Mouse (Mus musculus) CH12.LX (cell line): ENCODE data around the gene Nudt22. TPM values are rescaled to one million over a fixed set of nuclear protein-coding genes. Genes with fewer than 3 reads are reported as not detected.

Experiments
- DNase-seq: peaks from one replicate; pipeline ENCODE4 v3.0.0-alpha.2; 2013; ENCODE audit errors: extremely low read depth
- H3K27ac ChIP-seq: 2 replicates; pipeline ENCODE4 v1.5.1; 2012; ENCODE audit warnings: low read depth, mild to moderate bottlenecking, control low read depth, moderate library complexity; ENCODE audit not compliant: insufficient read depth
- H3K27me3 ChIP-seq: replicated peaks from 2 replicates; pipeline ENCODE3; 2012; ENCODE audit warnings: inconsistent platforms
- H3K36me3 ChIP-seq, 2 experiments: replicated peaks in 1 of 2; 2 replicates each; pipeline versions ENCODE3 to v1.6.1; 2012; ENCODE audit warnings: inconsistent platforms in 1 of 2, low read length in 1 of 2, mild to moderate bottlenecking in 1 of 2, mixed read lengths in 1 of 2, moderate library complexity in 1 of 2; ENCODE audit not compliant: control insufficient read depth in 1 of 2, insufficient read depth in 1 of 2
- H3K4me1 ChIP-seq, 2 experiments: 2 replicates each; pipeline ENCODE4 v1.6.1; 2012; ENCODE audit warnings: inconsistent platforms in 1 of 2, moderate library complexity in 1 of 2; ENCODE audit not compliant: insufficient read depth in 2 of 2, control insufficient read depth in 1 of 2
- H3K4me2 ChIP-seq: 2 replicates; pipeline ENCODE4 v1.6.1; 2012; ENCODE audit warnings: low read depth, mild to moderate bottlenecking, control low read depth; ENCODE audit not compliant: poor library complexity, insufficient read depth, severe bottlenecking
- H3K4me3 ChIP-seq, 3 experiments: fragments of 150-350 bp in 1 of 3; sonication (generic) in 1 of 3; replicated peaks in 1 of 3; 2 replicates each; pipeline versions ENCODE3 to v1.5.1; 2011 to 2012; ENCODE audit warnings: low read depth in 2 of 3, low read length in 2 of 3, mild to moderate bottlenecking in 2 of 3, moderate library complexity in 2 of 3, control low read depth in 1 of 3, improper control_type of control experiment in 1 of 3, inconsistent platforms in 1 of 3, mixed read lengths in 1 of 3; ENCODE audit not compliant: poor library complexity in 1 of 3
- H3K79me2 ChIP-seq: replicated peaks from 2 replicates; pipeline ENCODE4 v1.6.1; 2012; ENCODE audit warnings: mild to moderate bottlenecking, moderate library complexity; ENCODE audit not compliant: control insufficient read depth, poor library complexity, insufficient read depth, severe bottlenecking; ENCODE audit errors: extremely low read depth
- H3K9ac ChIP-seq: 2 replicates; pipeline ENCODE4 v1.6.1; 2012; ENCODE audit warnings: low read depth, mild to moderate bottlenecking, control low read depth, moderate library complexity; ENCODE audit not compliant: insufficient read depth
- H3K9me3 ChIP-seq: replicated peaks from 2 replicates; pipeline ENCODE3; 2012; ENCODE audit warnings: low read length, inconsistent platforms, mixed read lengths
- BHLHE40 ChIP-seq: IDR thresholded peaks from 2 replicates; pipeline ENCODE4 v1.6.1; 2011; ENCODE audit warnings: mild to moderate bottlenecking, low read depth, low read length, improper control_type of control experiment
- CHD1 ChIP-seq: IDR thresholded peaks from 2 replicates; pipeline ENCODE4 v1.6.1; 2012; ENCODE audit warnings: low read depth, low read length, improper control_type of control experiment, inconsistent platforms
- GABPA ChIP-seq: IDR thresholded peaks from 2 replicates; pipeline ENCODE4 v1.6.1; 2012; ENCODE audit warnings: low read depth, low read length, improper control_type of control experiment, inconsistent platforms; ENCODE audit not compliant: insufficient replicate concordance
- HCFC1 ChIP-seq: IDR thresholded peaks from 2 replicates; pipeline ENCODE4 v1.6.1; 2012; ENCODE audit warnings: low read depth, mild to moderate bottlenecking, inconsistent platforms, low read length, improper control_type of control experiment
- JUN ChIP-seq: IDR thresholded peaks from 2 replicates; pipeline ENCODE4 v1.6.1; 2011; ENCODE audit warnings: low read depth, mild to moderate bottlenecking, low read length, improper control_type of control experiment, moderate library complexity; ENCODE audit not compliant: insufficient read depth
- KAT2A ChIP-seq: IDR thresholded peaks from 2 replicates; pipeline ENCODE4 v1.6.1; 2012; ENCODE audit warnings: low read length, improper control_type of control experiment, inconsistent platforms; ENCODE audit not compliant: insufficient replicate concordance
- MAX ChIP-seq: IDR thresholded peaks from 2 replicates; pipeline ENCODE4 v1.6.1; 2011; ENCODE audit warnings: low read length, improper control_type of control experiment
- MAZ ChIP-seq: IDR thresholded peaks from 2 replicates; pipeline ENCODE4 v1.6.1; 2012; ENCODE audit warnings: low read depth, mild to moderate bottlenecking, inconsistent platforms, low read length, improper control_type of control experiment, moderate library complexity
- MEF2A ChIP-seq: IDR thresholded peaks from 2 replicates; pipeline ENCODE4 v1.6.1; 2014; ENCODE audit warnings: low read depth, mild to moderate bottlenecking, inconsistent platforms, low read length, improper control_type of control experiment, borderline replicate concordance
- PAX5 ChIP-seq: IDR thresholded peaks from 2 replicates; pipeline ENCODE4 v1.6.1; 2012; ENCODE audit warnings: low read length, inconsistent platforms, mixed read lengths
- RAD21 ChIP-seq: IDR thresholded peaks from 2 replicates; pipeline ENCODE4 v1.6.1; 2011; ENCODE audit warnings: low read depth, mild to moderate bottlenecking, low read length, improper control_type of control experiment, moderate library complexity
- RCOR1 ChIP-seq: conservative IDR thresholded peaks from 2 replicates; pipeline ENCODE4 v1.6.1; 2012; ENCODE audit warnings: low read depth, mild to moderate bottlenecking, inconsistent platforms, low read length, improper control_type of control experiment
- TBP ChIP-seq: conservative IDR thresholded peaks from 2 replicates; pipeline ENCODE4 v1.6.1; 2011; ENCODE audit warnings: low read depth, low read length, improper control_type of control experiment
- TCF12 ChIP-seq: IDR thresholded peaks from 2 replicates; pipeline ENCODE4 v1.6.1; 2014; ENCODE audit warnings: low read depth, mild to moderate bottlenecking, inconsistent platforms, low read length, improper control_type of control experiment
- UBTF ChIP-seq: IDR thresholded peaks from 2 replicates; pipeline ENCODE4 v1.6.1; 2012; ENCODE audit warnings: low read depth, mild to moderate bottlenecking, inconsistent platforms, low read length, improper control_type of control experiment, moderate library complexity
- USF1 ChIP-seq: IDR thresholded peaks from 2 replicates; pipeline ENCODE4 v1.6.1; 2014; ENCODE audit warnings: low read depth, mild to moderate bottlenecking, inconsistent platforms, low read length, improper control_type of control experiment
- USF2 ChIP-seq: conservative IDR thresholded peaks from 2 replicates; pipeline ENCODE4 v1.6.1; 2011; ENCODE audit warnings: low read depth, low read length, improper control_type of control experiment
- ZC3H11A ChIP-seq: IDR thresholded peaks from 2 replicates; pipeline ENCODE4 v1.6.1; 2012; ENCODE audit warnings: low read depth, mild to moderate bottlenecking, inconsistent platforms, low read length, improper control_type of control experiment
- ZKSCAN1 ChIP-seq: IDR thresholded peaks from 2 replicates; pipeline ENCODE4 v1.6.1; 2012; ENCODE audit warnings: low read depth, inconsistent platforms, low read length, improper control_type of control experiment, borderline replicate concordance
- dilution Hi-C: fragments of 300-500 bp; cut with MboI; formaldehyde crosslinking; loops from 2 replicates; pipeline ENCODE4 v1.14.3; 2020; ENCODE audit warnings: low sequenced_read_pairs; ENCODE audit not compliant: extremely low pct_unique_long_range_greater_than_20kb, extremely low pct_ligation_motif_present
- in situ Hi-C: fragments of 300-500 bp; cut with MboI; formaldehyde crosslinking; loops from 3 replicates; pipeline ENCODE4 v1.14.3; 2019; ENCODE audit warnings: low sequenced_read_pairs, low pct_ligation_motif_present, low pct_unique_long_range_greater_than_20kb, mixed read lengths
- polyA plus RNA-seq: library from polyadenylated mRNA; unstranded; fragments of >175 nt; gene quantifications from 2 replicates; pipeline ENCODE4 v1.2.1, GENCODE M21; 2012; ENCODE audit warnings: low read depth; ENCODE audit not compliant: insufficient read length
- total RNA-seq, 2 experiments: library from RNA; depleted of rRNA; stranded (reverse); fragments of 300-350 nt in 1 of 2; fragments of >200 nt in 1 of 2; gene quantifications; 2 replicates each; pipeline ENCODE4 v1.2.3; 2012 to 2014

Gene Nudt22
- total and polyA plus RNA-seq, 3 experiments, result 11.1 to 24.6 (median 11.2) TPM

DNA sequence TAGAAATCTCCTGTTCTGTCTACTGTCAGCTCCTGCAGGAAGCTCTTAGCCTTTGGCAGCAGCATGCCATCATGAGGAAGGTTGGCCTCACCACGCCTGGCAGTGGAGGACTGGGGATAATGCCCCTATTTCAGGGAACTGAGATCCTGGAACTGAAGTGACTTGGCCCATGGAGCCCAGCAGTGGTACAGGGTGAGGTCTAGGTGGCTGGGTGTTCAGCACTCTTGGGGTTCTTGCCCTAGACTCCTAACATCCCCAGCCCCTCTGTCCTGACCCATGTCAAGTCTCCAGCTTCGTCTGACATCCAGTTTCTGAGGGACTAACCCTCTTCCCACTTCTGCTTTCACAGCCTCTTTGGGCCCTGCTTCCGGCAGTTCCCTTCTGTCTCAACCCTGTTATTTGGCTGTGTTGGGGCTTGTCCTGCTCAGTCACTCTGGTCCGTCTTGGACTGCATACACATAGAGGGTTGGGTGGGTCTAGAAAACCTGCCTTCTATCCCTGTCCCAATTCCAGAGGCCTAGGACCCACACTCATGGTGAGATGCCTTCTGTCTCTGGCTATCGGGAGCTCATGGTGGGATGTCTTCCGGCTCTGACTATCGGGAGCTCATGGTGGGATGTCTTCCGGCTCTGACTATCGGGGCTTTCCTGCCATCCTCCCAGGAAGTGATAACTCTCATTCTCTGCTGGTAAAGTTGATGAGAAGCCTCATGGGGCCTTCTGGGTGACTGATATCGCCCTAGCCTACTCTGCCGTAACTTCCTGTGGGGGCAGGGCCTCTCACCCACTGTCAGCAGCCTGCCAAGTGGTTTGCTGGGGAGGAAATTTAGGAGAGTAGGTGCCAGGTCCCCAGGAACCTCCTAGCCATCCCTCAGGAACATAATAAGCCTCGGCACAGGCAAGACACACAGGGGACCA, 21.9 kb upstream of the Nudt22 start (continued):
- no peak for TF ChIP-seq ZKSCAN1

DNA sequence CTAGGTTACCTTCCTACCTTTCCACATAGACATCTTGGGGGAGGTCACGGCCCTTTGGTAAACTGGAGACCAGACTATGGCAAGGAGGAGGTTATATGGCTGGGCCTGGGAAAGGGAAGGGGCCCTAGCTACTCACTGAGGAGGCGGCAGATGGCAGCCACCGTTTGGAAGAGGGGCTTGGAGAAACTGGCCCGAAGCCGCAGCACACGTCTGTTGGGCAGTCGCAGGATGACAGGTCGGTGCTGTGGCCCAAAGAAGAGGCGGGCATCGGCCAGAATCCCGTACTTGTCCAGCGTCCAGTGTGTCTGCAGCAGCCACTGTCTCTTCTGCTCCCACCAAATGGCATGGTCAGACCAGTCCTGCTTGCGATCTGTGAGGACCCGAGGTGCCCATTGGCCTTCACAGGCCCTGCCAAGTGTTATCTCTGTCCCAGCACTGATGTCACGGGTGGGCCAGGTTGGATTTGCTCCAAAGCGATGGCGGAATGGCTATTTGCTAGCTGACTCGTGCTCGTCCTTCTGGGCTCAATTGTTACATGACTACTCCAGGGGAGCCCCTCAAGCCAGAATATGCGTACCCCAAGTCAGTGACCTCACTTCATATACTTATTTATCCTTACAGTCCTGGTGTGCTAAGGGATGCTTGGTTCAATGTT, 18.7 kb upstream of the Nudt22 start:
- no peak overlapping the region for H3K27ac ChIP-seq
- TF ChIP-seq USF2 (no peak), KAT2A (no peak), JUN (no peak), MAZ (no peak), CHD1 (no peak), BHLHE40 (no peak), UBTF (no peak), USF1 (no peak), PAX5 (no peak), TBP (no peak), TCF12 (no peak), ZC3H11A (no peak), GABPA (no peak), RCOR1 (no peak), MEF2A (no peak), RAD21 (no peak), MAX (no peak), HCFC1 (no peak), ZKSCAN1 (no peak)

More for the DNA sequence above, 18.7 kb upstream of the Nudt22 start:
- Histone ChIP-seq H3K36me3 (peaks cover 27 to 53% of the 10 kb centered on the region in 2 experiments), H3K4me1 (peaks cover 6 to 15% of the 10 kb centered on the region in 2 experiments; a peak in 3 of 4 replicates), H3K4me3 (no peak overlapping the region), H3K4me2 (no peak overlapping the region), H3K27me3 (no peaks in the 10 kb centered on the region), H3K9me3 (no peaks in the 10 kb centered on the region), H3K79me2 (peaks cover 3% of the 10 kb centered on the region; the same call in 1 of the 2 replicates), H3K9ac (no peak overlapping the region)
- no peak for DNase-seq
- in situ Hi-C loops, result no loop called here
- dilution Hi-C loops, result no loop called here
